Mouse (Mus musculus) cerebellum, adult 8-10 months (tissue): ENCODE data around the gene Trim8.

ENCODE experiments used
- DNase-seq: peaks from one replicate; pipeline ENCODE4 v3.0.0; 2022

The Trim8 gene

DNA sequence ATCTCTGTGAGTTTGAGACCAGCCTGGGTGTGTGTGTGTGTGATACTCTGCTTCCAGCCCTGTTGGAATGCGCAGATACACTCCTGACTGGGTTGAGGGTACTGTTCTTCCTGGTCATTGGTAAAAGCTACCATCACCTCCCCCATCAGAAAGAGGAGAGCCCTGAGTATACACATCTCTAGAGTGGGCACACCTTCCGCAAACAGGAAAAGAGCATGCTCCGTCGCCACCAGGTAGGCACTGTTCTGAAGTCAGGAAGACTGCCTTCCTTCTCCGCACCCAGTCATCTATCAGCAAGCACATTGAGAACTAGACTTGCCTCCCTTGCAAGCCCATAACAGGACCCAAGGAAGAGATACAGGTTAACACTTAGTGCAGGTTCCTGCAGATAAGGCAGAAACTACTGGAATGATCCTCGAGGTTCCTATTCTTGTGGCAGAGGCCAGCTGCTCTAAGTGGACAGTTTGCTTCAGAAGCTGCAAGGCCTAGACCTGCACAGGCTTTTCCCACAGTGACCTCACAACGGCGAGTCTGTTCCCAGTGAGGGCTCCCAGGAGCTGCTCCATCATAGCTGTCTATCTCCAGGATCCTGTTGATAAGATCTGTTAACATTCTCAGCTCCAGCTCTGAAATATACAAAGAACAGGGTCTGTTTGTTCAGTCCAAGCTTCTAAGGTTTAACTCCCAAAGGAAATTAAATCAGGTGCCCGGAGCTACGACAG is 20.7 kb upstream of the Trim8 start:
- no peak for DNase-seq

- DNase-seq, result no peak
These were observed 20.1 kb upstream of the Trim8 start for GRCm38 (mm10) chr19:46481352-46481751.

- DNase-seq, result no peak
These were observed 19.7 kb upstream of the Trim8 start for GRCm38 (mm10) chr19:46481756-46482155.

- no peak for DNase-seq
These were observed 18.5 kb upstream of the Trim8 start for GRCm38 (mm10) chr19:46482896-46483516.

DNA sequence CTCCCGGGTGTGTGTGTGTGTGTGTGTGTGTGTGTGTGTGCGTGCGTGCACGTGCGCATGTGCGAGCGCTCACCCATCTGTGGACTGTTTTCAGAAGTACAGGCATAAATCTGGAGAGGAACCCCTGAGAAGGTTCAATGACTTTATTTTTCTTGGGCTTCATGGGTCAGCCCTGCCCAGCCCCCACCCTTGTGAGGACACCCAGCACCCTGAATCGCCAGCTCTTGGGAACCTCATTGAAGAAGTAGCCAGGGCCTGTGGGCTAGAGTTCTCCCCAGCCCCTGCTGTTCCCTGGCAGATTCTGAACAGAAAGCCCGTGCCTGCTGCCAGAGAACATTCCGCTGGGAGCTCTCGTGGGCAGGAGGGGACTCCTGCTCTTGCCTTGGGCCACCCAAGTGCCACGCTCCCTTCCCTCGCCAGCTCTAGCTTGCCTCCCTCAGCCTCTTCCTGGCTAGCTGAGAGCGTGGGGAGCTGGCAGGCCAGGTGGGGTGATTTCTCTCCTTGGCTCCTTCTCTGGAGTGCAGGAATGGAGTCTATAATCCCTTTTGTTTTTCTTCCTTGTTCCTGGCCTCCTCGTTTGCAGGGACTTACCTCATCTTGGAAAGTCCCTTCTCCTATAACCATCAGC is 17.7 kb upstream of the Trim8 start:
- DNase-seq, result peak; percentile 32

- DNase-seq, result peak; percentile 41
These were observed 17.0 kb upstream of the Trim8 start for GRCm38 (mm10) chr19:46484518-46484917.

DNA sequence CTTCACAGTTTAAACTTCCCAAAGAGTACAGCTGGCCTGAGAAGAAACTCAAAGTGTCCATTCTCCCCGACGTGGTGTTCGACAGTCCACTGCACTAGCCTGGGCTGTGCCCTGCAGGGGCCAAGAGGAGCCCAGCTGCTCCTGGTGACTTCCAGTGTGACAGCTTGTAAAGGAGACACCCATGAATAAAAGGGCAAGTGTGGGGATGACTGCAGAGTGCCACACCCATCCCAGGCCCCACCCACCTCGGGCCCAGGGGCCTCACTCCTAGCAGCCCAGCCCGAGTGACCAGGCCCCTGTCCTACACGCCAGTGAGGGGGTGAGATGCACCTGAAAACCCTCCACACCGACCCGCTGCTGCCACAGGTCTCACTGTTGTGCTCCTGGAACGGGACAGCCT is 15.7 kb upstream of the Trim8 start:
- no peak for DNase-seq

DNA sequence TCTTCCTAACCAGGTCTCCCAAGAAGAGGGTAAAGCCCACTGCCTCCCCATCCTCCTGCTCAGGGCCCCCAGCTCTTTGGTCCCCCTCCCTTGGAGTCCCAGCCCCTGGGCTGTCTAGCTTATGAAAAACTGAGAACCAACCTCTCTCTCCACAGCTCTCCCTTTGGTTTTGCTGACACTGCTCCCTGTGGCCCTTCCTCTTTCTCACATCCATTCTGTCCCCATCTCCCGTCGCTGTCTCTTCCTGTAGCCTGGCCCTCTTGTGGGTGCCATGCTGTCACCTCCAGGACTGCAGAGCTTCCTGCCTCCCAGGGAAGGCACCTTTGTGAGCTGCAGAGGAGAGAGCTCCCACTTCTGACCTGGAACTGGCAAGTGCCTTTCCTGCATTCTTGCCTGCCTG is 14.8 kb upstream of the Trim8 start:
- DNase-seq, result no peak

- DNase-seq, result no peak
These were observed 12.1 kb upstream of the Trim8 start for GRCm38 (mm10) chr19:46489448-46489847.

GRCm38 (mm10) chr19:46490634-46491033 is 10.9 kb upstream of the Trim8 start:
- no peak for DNase-seq

DNA sequence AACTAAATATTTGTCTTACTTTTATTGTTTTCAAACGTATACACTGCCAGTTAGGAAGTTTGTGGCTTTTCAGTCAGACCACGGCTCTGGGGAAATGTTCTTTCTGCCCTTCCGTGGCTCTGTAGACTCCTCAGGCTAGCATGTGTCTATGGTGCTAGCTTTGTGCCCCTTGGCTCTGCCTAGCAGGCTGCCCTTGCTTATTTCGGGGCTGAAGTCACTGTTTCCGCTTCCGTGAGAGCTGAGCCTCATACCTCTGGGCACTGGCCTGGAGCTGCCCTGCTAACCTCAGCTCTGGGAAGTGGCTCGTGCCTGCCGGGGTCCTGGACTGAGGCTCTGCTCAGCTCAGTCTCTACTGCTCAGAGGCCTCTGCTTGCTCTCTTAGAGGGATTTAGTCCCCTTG is 6.4 kb upstream of the Trim8 start:
- no peak for DNase-seq

- DNase-seq, result no peak
These were observed 4.3 kb upstream of the Trim8 start for GRCm38 (mm10) chr19:46497230-46497629.

GRCm38 (mm10) chr19:46499539-46499835 is 2.0 kb upstream of the Trim8 start:
- DNase-seq, result no peak

DNA sequence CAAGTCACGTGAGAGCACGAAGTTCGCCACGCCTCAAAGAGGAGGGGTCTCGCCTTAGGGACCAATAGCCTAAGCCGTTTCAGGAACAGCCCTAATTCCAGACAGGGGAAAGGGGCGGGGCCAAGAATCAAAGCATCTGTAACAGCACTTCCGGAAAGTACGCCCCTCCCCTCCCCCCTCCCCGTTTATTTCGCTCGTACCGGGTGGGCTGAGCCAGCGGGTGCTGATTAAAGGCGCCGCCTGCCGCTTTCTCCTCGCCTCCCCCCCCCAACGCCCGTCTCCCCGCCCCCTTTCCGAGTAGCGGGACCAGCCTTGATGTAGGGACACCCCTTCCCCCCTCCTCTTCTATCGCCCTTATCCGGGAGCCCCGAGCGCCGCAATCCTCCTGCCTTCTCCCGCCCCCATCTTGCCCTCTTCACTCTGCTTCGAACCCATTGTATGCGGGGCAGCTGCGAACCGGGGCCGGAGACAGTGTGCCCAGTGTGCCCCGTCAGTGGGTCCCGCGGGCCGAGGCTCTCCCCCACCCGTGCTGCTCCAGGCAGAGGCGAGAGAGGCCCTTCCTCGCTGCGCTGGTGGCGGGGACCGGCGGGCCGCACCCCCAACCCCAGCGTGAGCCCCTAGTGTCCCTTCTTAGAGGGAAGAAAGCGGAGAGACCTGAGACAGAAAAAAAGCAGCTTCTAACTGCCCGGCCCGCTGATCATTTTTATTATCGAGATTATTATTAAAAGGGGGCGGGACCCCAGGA is 1.5 kb upstream of the Trim8 start:
- DNase-seq, result peak; percentile 94

- DNase-seq, result peak; percentile 71
These were observed 741 bp upstream of the Trim8 start for GRCm38 (mm10) chr19:46500581-46501341.

DNA sequence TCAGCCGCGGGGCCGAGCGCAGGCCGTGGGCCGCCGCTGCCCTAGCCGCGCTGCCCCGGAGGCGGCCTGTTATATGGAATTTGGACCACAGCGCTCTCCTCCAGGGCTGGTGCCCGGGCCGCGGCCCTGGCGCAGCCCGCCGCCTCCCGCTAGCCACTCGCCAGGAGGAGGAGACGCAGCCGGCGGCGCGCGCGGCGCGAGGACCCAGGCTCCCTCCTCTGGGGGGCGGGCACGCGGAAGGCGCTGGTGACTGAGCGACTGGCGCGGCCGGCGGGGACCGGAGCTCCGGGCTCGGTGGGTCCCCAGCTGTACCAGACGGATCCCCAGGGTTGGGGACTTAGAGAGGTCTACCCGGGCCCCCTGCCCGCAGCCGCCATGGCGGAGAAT is 560 bp downstream of the Trim8 start:
- DNase-seq, result peak; percentile 73

- peak; percentile 80 for DNase-seq
These were observed 1.1 kb downstream of the Trim8 start for GRCm38 (mm10) chr19:46502471-46503166.

- DNase-seq, result no peak
These were observed 2.0 kb downstream of the Trim8 start for GRCm38 (mm10) chr19:46503351-46504084.

- no peak for DNase-seq
These were observed 2.6 kb downstream of the Trim8 start for GRCm38 (mm10) chr19:46504085-46504552.

DNA sequence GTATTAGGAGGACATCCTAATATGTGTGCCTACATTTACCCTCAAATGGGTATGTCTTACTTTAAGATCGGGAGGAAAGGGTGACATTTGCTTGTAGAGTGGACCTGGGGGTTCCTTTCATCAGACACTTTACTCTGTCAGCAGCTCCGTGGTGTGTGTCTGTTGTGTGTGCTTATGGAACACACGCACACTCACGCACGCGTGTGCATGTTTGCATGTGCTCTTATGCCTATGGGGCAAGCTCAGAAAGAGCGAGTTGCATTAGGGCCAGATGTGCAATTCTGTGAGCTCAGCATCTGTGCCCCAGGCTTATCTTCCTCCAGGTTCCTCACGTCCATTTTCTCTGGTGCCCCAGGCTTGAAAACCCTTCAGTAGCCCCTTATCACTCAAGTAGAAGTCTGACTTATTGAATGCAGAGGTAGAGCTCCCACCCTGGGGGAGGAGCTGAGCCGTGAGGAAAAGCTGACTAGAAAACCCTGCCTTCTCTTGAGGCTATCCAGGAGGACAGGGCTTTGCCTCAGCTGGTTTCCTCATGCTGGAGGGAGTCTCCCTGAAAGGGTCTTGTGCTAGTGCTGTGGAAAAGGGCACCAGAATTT is 3.4 kb downstream of the Trim8 start:
- DNase-seq, result no peak
